Mouse (Mus musculus) thymus, adult 18-20 months (tissue): ENCODE results near the gene Amhr2.

Experiments used
- DNase-seq, 2 experiments: peaks; one replicate each; pipeline ENCODE4 v3.0.0; 2022; ENCODE audit warnings: mixed read lengths in 2 of 2

Amhr2 gene

GRCm38 (mm10) chr15:102424657-102425056, 20.5 kb upstream of the Amhr2 start:
- no peak for DNase-seq

GRCm38 (mm10) chr15:102426963-102427362, 18.2 kb upstream of the Amhr2 start:
- DNase-seq = no peak

- DNase-seq = no peak
Observed at GRCm38 (mm10) chr15:102432046-102432445, 13.1 kb upstream of the Amhr2 start.

- DNase-seq = no peak
Observed at GRCm38 (mm10) chr15:102433173-102433572, 12.0 kb upstream of the Amhr2 start.

GRCm38 (mm10) chr15:102442490-102442889, 2.7 kb upstream of the Amhr2 start:
- DNase-seq = peak; percentile 42 to 54

GRCm38 (mm10) chr15:102446448-102446847, 1.3 kb downstream of the Amhr2 start:
- no peak for DNase-seq

GRCm38 (mm10) chr15:102449366-102449765, 4.2 kb downstream of the Amhr2 start:
- DNase-seq = no peak

GRCm38 (mm10) chr15:102450928-102451327, 5.8 kb downstream of the Amhr2 start:
- DNase-seq = no peak

GRCm38 (mm10) chr15:102451666-102452430, 6.7 kb downstream of the Amhr2 start:
- no peak for DNase-seq

GRCm38 (mm10) chr15:102455993-102456392, 10.8 kb downstream of the Amhr2 start:
- no peak for DNase-seq

- no peak for DNase-seq
Observed at GRCm38 (mm10) chr15:102458050-102458736, 13.0 kb downstream of the Amhr2 start.

GRCm38 (mm10) chr15:102458904-102459317, 13.7 kb downstream of the Amhr2 start, which contains the start of gene Prr13:
Gene Prr13, plus strand, starts transcription at chr15:102459028.
- peak; percentile 80 to 89 for DNase-seq

GRCm38 (mm10) chr15:102459381-102459780, 14.2 kb downstream of the Amhr2 start:
- no peak for DNase-seq

- DNase-seq = no peak
Observed at GRCm38 (mm10) chr15:102459847-102460246, 14.7 kb downstream of the Amhr2 start.

GRCm38 (mm10) chr15:102460409-102460808, 15.2 kb downstream of the Amhr2 start:
- no peak for DNase-seq

- no peak for DNase-seq
Observed at GRCm38 (mm10) chr15:102460971-102461370, 15.8 kb downstream of the Amhr2 start.

GRCm38 (mm10) chr15:102461430-102462075, 16.4 kb downstream of the Amhr2 start:
- no peak for DNase-seq

- no peak for DNase-seq
Observed at GRCm38 (mm10) chr15:102463666-102464065, 18.5 kb downstream of the Amhr2 start.

GRCm38 (mm10) chr15:102468675-102469370, 23.7 kb downstream of the Amhr2 start:
- no peak for DNase-seq

GRCm38 (mm10) chr15:102470183-102470604, 25.0 kb downstream of the Amhr2 start, which contains the start of gene Pcbp2:
Gene Pcbp2, plus strand, starts transcription at chr15:102470539.
- peak; percentile 95 to 96 for DNase-seq

- DNase-seq = peak; percentile 64 to 71
Observed at GRCm38 (mm10) chr15:102470605-102471294, 25.6 kb downstream of the Amhr2 start.

GRCm38 (mm10) chr15:102471295-102471645, 26.1 kb downstream of the Amhr2 start:
- DNase-seq = no peak
